Mouse (Mus musculus) intestine, embryonic 14.5 days (tissue): ENCODE results near the gene Hoxc4. TPM values are rescaled to one million over a fixed set of nuclear protein-coding genes. Genes with fewer than 3 reads are reported as not detected.

ENCODE experiments used
- ATAC-seq: fragments of 200-750 bp; cut with Nextera tagmentation; replicated peaks from 2 replicates; pipeline ENCODE4 v1.8.0; 2017; ENCODE audit warnings: low read depth, moderate number of reproducible peaks, moderate TSS enrichment, moderate library complexity; ENCODE audit not compliant: low FRiP score, low TSS enrichment
- DNase-seq: peaks from one replicate; pipeline ENCODE4 v3.0.0-alpha.2; 2018; ENCODE audit warnings: low spot score
- H3K27ac ChIP-seq: fragments of 300-500 bp; sonication (generic); 2 replicates; pipeline ENCODE4 v1.5.1; 2014; ENCODE audit warnings: low read depth, mild to moderate bottlenecking, control low read depth
- H3K27me3 ChIP-seq: fragments of 300-500 bp; sonication (generic); replicated peaks from 2 replicates; pipeline ENCODE4 v1.6.1; 2014; ENCODE audit warnings: low read length, control low read depth; ENCODE audit not compliant: control insufficient read depth, insufficient read depth
- H3K36me3 ChIP-seq: fragments of 300-500 bp; sonication (generic); 2 replicates; pipeline ENCODE4 v1.6.1; 2014; ENCODE audit warnings: low read length, control low read depth; ENCODE audit not compliant: control insufficient read depth, insufficient read depth
- H3K4me1 ChIP-seq: fragments of 300-500 bp; sonication (generic); replicated peaks from 2 replicates; pipeline ENCODE4 v1.6.1; 2014; ENCODE audit warnings: low read length, control low read depth, mixed read lengths; ENCODE audit not compliant: control insufficient read depth, insufficient read depth
- H3K4me2 ChIP-seq: fragments of 300-500 bp; sonication (generic); 2 replicates; pipeline ENCODE4 v1.6.1; 2014; ENCODE audit warnings: low read length
- H3K4me3 ChIP-seq: fragments of 300-500 bp; sonication (generic); 2 replicates; pipeline ENCODE4 v1.5.1; 2014; ENCODE audit warnings: low read depth, low read length, control low read depth, mixed read lengths
- H3K9ac ChIP-seq: fragments of 300-500 bp; sonication (generic); 2 replicates; pipeline ENCODE4 v1.6.1; 2014; ENCODE audit warnings: mild to moderate bottlenecking, low read length
- H3K9me3 ChIP-seq: fragments of 300-500 bp; sonication (generic); 2 replicates; pipeline ENCODE4 v1.6.1; 2016; ENCODE audit warnings: low read length, control low read depth; ENCODE audit not compliant: control insufficient read depth
- whole genome bisulfite sequencing: fragments of 180-500 bp; shearing (Covaris S2); extraction: QIAGEN DNeasy Blood & Tissue Kit; methylation state at CpG from one replicate; pipeline ENCODE4 v1.1.7; 2014; 5-methylcytosine and 5-hydroxymethylcytosine counted together
- polyA plus RNA-seq: library from polyadenylated mRNA; unstranded; fragments of >200 nt; fragmentation: Nextera tagmentation; extraction: Ambion mirVana; gene quantifications from 2 replicates; pipeline ENCODE4 v1.2.1, GENCODE M21; 2014

Gene Hoxc4
- polyA plus RNA-seq, 1 experiment from 2014 or later: 14.6 TPM

DNA sequence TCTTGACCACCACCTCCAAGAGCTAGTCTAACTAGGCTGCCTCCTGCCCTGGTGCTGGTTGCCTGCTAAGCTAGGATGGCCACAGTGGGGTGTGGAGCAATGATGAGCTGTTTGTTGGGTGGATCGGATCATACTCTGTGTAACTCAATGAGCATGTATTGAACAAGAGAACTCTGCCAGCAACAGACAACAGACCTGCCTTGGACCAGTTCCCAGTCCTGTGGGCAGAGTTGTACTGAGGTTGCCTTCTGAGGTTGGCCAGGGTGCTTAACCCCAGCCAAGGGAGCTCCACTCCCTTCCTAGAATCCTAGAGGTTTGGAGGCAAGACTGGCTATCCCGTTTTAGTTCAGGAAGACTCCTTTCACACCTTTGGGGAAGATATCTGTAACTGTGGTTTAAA lies 37.7 kb downstream of the Hoxc4 start:
- Histone ChIP-seq H3K36me3 (no peaks in the 10 kb centered on the region), H3K9me3 (no peaks in the 10 kb centered on the region), H3K4me2 (no peak overlapping the region), H3K4me3 (no peak overlapping the region), H3K27me3 (0 out of 2 replicates have a peak, but pooled peaks cover 3% of the 10 kb centered on the region), H3K4me1 (peaks cover 34% of the 10 kb centered on the region), H3K27ac (no peak overlapping the region), H3K9ac (no peak overlapping the region)
- 63% methylated on average over 2 of the region's 2 CpGs for WGBS
- DNase-seq: no peak
- no peak for ATAC-seq

DNA sequence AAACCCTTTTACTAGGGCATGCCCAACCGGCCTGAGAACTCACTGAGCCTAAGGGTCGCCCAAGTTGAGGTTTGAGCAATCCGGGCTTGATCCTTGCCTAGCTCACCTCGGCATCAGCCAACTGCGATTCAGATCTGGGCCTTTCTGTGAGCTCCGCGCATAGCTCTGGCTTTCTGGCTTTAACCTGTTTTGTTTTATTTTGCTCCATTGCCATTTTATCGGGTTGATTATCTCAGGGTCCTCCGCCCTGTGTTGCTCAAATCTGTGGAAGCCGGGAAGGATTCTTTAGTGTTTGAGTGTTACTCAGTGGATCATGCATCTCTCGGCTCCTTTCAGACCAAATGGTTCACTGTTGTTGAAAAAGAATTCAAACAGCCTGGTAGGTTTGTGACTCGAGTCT lies 40.0 kb downstream of the Hoxc4 start:
- Histone ChIP-seq H3K4me1 (peaks cover 40% of the 10 kb centered on the region), H3K9me3 (no peaks in the 10 kb centered on the region), H3K27ac (peak overlapping the region; percentile 96), H3K4me3 (peak overlapping the region; percentile 38), H3K9ac (peak overlapping the region; percentile 74), H3K36me3 (no peaks in the 10 kb centered on the region), H3K4me2 (peak overlapping the region; percentile 72), H3K27me3 (0 out of 2 replicates have a peak, but pooled peaks cover 3% of the 10 kb centered on the region)
- no peak for ATAC-seq
- DNase-seq: peak; percentile 82
- 16% methylated on average over 12 of the region's 12 CpGs for WGBS

DNA sequence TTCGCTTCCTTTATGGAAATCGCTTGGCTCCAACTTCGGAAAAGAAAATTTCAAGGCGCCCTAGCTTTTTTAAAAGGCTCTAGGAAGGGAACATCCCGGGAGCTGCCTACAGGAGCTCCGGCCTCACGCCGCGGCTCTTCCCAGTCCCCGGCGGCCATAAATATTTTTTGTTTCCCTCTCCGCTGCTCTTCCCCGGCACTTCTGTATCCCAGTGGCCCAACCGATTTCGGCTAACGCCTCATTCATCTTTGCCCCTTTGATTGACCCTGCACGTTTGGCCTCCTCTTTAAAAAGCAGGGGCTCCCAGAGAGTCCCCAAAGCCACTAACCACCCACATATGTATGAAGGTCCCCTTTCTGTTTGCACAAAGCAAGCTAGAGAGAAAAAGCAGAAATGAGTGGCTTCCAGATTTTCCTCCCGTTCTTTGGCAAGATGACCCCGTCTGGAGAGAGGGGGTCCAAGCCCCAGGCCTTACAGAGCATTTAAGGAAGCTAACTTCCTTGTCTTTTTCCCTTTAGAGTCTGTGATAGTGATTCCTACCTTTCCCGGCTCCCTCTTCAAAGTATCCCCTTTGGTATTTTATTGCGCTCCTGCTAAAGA lies 40.8 kb downstream of the Hoxc4 start:
- Histone ChIP-seq H3K27ac (peak overlapping the region; percentile 96), H3K9ac (peak overlapping the region; percentile 74), H3K9me3 (no peaks in the 10 kb centered on the region), H3K4me1 (peaks cover 40% of the 10 kb centered on the region), H3K27me3 (0 out of 2 replicates have a peak, but pooled peaks cover 3% of the 10 kb centered on the region), H3K36me3 (no peaks in the 10 kb centered on the region), H3K4me3 (peak overlapping the region; percentile 38), H3K4me2 (peak overlapping the region; percentile 72)
- no peak for ATAC-seq
- peak; percentile 77 for DNase-seq
- WGBS: 5% methylated on average over 21 of the region's 21 CpGs

DNA sequence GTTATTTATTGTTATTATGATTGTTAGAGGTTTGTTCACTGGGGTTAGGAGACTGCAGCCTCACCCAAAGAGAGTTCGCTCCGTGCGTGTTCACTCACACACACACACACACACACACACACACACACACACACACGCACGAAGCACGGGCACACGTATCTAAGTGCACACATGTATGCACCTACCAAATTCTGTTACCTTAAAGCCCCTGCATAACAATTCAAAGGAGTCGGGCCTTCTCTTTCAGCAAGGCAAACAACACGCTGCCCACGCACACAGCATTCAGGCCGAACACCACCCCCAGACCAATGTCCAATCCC lies 41.2 kb downstream of the Hoxc4 start:
- Histone ChIP-seq H3K9ac (peak overlapping the region; percentile 74), H3K27ac (peak overlapping the region; percentile 96), H3K4me1 (peaks cover 38% of the 10 kb centered on the region), H3K27me3 (0 out of 2 replicates have a peak, but pooled peaks cover 3% of the 10 kb centered on the region), H3K9me3 (no peaks in the 10 kb centered on the region), H3K36me3 (no peaks in the 10 kb centered on the region), H3K4me3 (peak overlapping the region; percentile 38), H3K4me2 (peak overlapping the region; percentile 72)
- 14% methylated on average over 11 of the region's 11 CpGs for WGBS
- ATAC-seq (no peak), DNase-seq (no peak)

DNA sequence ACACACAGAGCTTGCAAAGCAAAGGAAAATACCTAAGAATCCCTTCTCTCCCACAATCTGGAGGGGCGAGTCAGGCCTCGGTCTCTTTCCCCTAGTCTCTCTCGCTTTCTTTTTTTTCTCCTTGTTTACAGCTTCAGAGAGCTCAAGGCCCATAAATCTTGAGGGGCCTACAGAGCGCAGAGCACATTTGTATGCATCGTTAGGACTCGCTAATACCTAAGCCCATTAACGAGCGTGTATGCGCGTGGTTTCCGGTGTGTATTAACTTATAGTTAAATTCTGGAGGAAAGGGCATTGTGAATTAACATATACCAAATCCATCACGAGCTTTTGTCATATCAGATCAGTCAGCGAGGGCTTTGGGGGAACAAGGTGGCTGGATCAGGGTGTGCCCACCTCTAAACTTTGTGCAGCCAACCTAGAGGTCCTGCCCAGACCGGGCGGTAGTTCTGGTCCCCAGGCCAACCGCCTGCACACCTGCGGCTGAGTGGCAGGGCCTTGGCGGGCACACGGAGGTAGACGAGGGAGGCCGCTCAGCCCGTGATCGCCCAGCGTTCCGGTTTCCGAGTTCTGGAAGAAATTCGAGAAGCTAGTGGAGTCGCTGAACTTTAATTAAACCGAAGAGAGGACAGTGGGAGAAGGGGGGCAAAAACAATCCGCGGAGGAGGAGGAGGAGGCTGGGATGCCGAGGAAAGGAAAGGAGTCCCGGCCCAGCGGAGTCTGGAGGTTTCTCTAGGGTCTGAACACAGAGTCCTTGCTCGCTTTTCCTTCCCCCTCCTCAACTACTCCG lies 41.8 kb downstream of the Hoxc4 start:
- Histone ChIP-seq H3K27me3 (0 out of 2 replicates have a peak, but pooled peaks cover 3% of the 10 kb centered on the region), H3K9ac (peak overlapping the region; percentile 74), H3K4me3 (peak overlapping the region; percentile 38), H3K27ac (peak overlapping the region; percentile 96), H3K36me3 (no peaks in the 10 kb centered on the region), H3K4me2 (peak overlapping the region; percentile 72), H3K4me1 (peaks cover 40% of the 10 kb centered on the region), H3K9me3 (no peaks in the 10 kb centered on the region)
- WGBS: 5% methylated on average over 36 of the region's 36 CpGs
- ATAC-seq (peak; percentile 66), DNase-seq (peak; percentile 84)

DNA sequence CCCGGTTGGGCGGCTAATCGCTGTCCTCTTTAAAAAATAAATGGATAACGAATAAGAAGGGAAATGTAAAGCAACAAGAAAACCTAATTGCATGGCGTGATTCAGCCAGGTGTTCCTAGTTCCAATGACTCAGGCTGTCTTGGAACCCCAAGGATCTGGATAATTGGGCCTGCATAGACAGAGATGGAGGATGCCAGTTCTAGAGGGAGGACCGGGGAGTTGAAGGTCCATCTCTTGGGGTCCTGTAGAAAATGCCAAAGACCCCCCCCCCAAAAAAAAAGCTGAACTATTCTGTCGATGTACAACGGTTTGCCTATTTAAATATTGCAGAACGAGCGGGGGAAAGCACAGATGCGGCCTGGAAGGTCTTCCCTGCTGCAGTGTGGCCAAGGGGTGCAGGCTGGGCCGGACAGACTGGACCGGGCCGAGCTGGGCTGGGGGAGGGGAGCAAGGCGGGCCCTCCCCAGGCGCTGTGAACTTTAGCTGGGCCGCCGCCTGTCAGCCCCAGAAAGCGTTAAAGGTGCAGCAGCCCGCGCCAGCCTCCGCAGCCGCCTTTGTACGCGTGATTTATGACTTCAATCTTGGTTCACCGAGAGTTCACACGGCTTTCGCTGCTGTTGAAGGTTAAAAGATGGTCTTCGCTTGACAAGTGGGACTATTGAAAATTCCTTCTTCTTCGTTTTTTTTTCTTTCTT lies 42.5 kb downstream of the Hoxc4 start:
- H3K4me1 ChIP-seq: peaks cover 44% of the 10 kb centered on the region
- H3K36me3 ChIP-seq: no peaks in the 10 kb centered on the region
- peak overlapping the region; percentile 72 for H3K4me2 ChIP-seq
- peak overlapping the region; percentile 96 for H3K27ac ChIP-seq
- WGBS: under 1% methylated on average over 30 of the region's 30 CpGs
- peak overlapping the region; percentile 74 for H3K9ac ChIP-seq
- DNase-seq (peak; percentile 89), ATAC-seq (peak; percentile 68)
- peak overlapping the region; percentile 38 for H3K4me3 ChIP-seq
- H3K27me3 ChIP-seq: 0 out of 2 replicates have a peak, but pooled peaks cover 3% of the 10 kb centered on the region
- H3K9me3 ChIP-seq: no peaks in the 10 kb centered on the region

DNA sequence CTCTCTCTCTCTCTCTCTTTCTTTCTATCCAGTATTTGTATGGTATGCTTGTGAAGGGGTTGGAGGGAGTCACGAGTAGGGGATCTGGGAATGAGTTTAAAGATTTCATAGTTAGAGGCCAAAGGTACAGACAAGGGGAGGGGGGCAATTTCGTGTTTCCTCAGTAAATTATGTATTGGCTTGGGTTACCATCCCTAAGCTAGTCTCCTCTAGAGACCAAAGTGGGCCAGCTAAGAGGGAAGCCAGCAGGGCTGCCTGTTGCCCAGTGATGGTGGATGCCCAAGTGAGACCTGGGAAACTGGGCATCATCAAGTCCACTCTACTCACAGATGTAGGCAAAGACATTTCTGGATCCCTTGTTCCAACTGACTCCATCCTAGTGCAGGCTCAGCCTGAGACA lies 43.3 kb downstream of the Hoxc4 start:
- H3K27ac ChIP-seq: peak overlapping the region; percentile 96
- peaks cover 40% of the 10 kb centered on the region for H3K4me1 ChIP-seq
- no peaks in the 10 kb centered on the region for H3K36me3 ChIP-seq
- 0 out of 2 replicates have a peak, but pooled peaks cover 5% of the 10 kb centered on the region for H3K27me3 ChIP-seq
- 0 out of 2 replicates have a peak overlapping the region, but pooled peaks have one; percentile 38 for H3K4me3 ChIP-seq
- no peak for DNase-seq
- WGBS: 7% methylated on average over 2 of the region's 2 CpGs
- ATAC-seq: no peak
- H3K4me2 ChIP-seq: peak overlapping the region; percentile 72
- no peaks in the 10 kb centered on the region for H3K9me3 ChIP-seq
- no peak overlapping the region; the same call in 1 of the 2 replicates for H3K9ac ChIP-seq

DNA sequence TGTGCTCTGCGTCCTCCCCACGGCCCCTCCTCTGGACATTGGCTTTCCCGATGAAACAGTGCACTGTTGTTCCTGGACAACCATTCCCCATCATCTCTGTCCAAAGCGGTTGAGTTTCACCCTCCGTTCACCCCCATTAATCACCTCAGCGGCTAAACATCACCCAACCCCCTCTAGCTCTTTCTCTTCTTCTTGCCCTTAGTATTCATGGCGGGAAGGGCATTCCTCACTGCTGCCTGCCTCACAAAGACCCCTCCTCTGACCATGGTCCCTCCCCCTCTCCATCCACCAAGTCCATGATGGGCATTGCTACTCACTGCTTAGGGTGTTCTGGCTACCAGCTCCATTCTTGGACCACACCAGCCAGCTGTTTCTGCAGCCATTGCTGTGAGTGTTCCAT lies 46.9 kb downstream of the Hoxc4 start:
- Histone ChIP-seq H3K4me3 (no peak overlapping the region), H3K27me3 (0 out of 2 replicates have a peak, but pooled peaks cover 4% of the 10 kb centered on the region), H3K9ac (no peak overlapping the region), H3K9me3 (no peaks in the 10 kb centered on the region), H3K27ac (no peak overlapping the region), H3K4me2 (no peak overlapping the region), H3K36me3 (no peaks in the 10 kb centered on the region), H3K4me1 (peaks cover 46% of the 10 kb centered on the region)
- ATAC-seq: 0 out of 2 replicates have a peak, but pooled peaks have one; percentile 36
- DNase-seq: no peak
- 14% methylated on average over 7 of the region's 7 CpGs for WGBS
